Mouse (Mus musculus) erythroblast, embryonic 14.5 days (primary cell): Measurements from ENCODE around the gene Cdk14.

Experiments used
- GATA1 ChIP-seq: IDR thresholded peaks from 2 replicates; pipeline ENCODE4 v1.6.1; 2012; ENCODE audit warnings: low read length, inconsistent platforms, mixed read lengths
- TAL1 ChIP-seq: IDR thresholded peaks from 3 replicates; pipeline ENCODE4 v1.6.1; 2012; ENCODE audit warnings: low read length, inconsistent platforms, mixed read lengths

DNA sequence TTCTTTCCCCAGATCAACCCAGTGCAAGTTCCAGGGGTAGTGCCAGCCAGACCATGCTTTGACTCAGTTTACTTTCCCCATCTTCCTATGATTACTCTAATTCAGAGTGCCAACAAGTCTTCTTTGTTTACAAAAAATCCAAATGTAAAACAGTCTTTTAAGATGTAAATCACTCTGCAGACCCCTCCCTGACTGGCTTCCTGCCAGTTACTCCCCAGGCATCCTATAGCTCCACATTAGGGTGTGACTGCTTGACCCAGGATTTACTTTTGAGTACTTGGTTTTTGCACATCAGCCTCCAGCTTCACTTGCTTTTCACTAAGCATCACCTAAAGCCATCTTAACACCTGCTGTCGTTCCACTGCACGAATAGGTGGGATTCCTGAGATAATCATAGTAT lies 254.0 kb downstream of the Cdk14 start:
- TF ChIP-seq GATA1 (no peak), TAL1 (no peak)
